Mouse (Mus musculus) lung, postnatal 0 days (tissue): ENCODE results near the gene Cenpc1.

Experiments used
- CTCF ChIP-seq: IDR thresholded peaks from 2 replicates; pipeline ENCODE4 v1.5.1; 2016; ENCODE audit warnings: antibody characterized with exemption, mild to moderate bottlenecking
- EP300 ChIP-seq: IDR thresholded peaks from 2 replicates; pipeline ENCODE4 v1.6.1; 2016; ENCODE audit warnings: antibody characterized with exemption, mild to moderate bottlenecking, control low read depth

GRCm38 (mm10) chr5:86113037-86113436 lies 47.7 kb upstream of the Cenpc1 start:
- TF ChIP-seq CTCF (no peak), EP300 (no peak)
